Mouse (Mus musculus) myocyte (in vitro differentiated cells): ENCODE measurements around the gene Olfr1200.

Source experiments
- MYOG ChIP-seq, 3 experiments: IDR thresholded peaks; one replicate each; pipeline ENCODE4 v1.6.1; 2011; ENCODE audit warnings: control low read depth in 2 of 3, low read depth in 2 of 3, mild to moderate bottlenecking in 2 of 3; ENCODE audit not compliant: insufficient read length in 2 of 3, control insufficient read depth in 1 of 3, insufficient read depth in 1 of 3
- POLR2A ChIP-seq: IDR thresholded peaks from one replicate; pipeline ENCODE4 v1.6.1; 2011; ENCODE audit warnings: low read depth, mild to moderate bottlenecking, control low read depth, moderate library complexity; ENCODE audit not compliant: insufficient read length

DNA sequence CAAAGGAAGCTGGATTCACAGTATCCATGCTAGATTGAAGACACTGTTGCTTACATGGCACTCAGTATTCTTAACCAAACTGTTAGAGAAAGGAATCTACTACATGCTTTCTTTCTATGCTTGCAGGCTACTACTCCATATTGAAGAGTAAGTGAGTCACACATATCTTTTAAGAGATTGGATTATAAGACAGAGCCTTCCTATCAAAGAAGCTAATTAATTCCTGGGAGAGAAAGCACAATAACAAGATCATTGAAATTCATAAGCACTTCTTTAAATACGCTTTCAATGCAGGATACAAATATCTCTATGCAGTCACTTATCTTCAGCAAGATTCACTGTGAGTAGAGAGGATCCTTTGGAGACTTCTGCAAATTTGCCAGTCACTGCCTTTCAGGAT lies 43.9 kb upstream of the Olfr1200 start, which contains the start of gene Olfr1202:
- TF ChIP-seq POLR2A, result no peak
- no peak for TF ChIP-seq MYOG (IDR thresholded peaks at IDR 0.05; ENCODE audit: control insufficient read depth in 1 of 3, insufficient read depth in 1 of 3, insufficient read length in 2 of 3, low read depth in 2 of 3)
